Mouse (Mus musculus) adrenal gland, adult 2 months (tissue): ENCODE data around the gene Gm11168. TPM values are rescaled to one million over a fixed set of nuclear protein-coding genes. Genes with fewer than 3 reads are reported as not detected.
"Not testable (repeated sequence)": the region's sequence is repeated elsewhere in the genome, so short reads cannot be mapped to it uniquely, and the experiment has no call there.

ENCODE experiments used
- DNase-seq: peaks from one replicate; pipeline ENCODE4 v3.0.0; 2021
- long read RNA-seq: library from polyadenylated mRNA; stranded (forward); transcript quantifications from one replicate; pipeline ENCODE4 v2.0.0, GENCODE M21; 2021
- polyA plus RNA-seq: library from polyadenylated mRNA; depleted of rRNA; stranded (reverse); fragments of >200 nt; gene quantifications from 2 replicates; pipeline ENCODE4 v1.2.3, GENCODE M21; 2012; rRNA removed
- total RNA-seq, 2 experiments: library from RNA; stranded (reverse); gene quantifications; 2 replicates each; pipeline ENCODE4 v1.2.3; 2021

Gm11168 gene
- total RNA-seq (under 1 TPM in 1 of 2 experiments, not detected in 1; 0.78 TPM), polyA plus RNA-seq (not detected in 2 replicates)
- long read RNA-seq: 0 reads

DNA sequence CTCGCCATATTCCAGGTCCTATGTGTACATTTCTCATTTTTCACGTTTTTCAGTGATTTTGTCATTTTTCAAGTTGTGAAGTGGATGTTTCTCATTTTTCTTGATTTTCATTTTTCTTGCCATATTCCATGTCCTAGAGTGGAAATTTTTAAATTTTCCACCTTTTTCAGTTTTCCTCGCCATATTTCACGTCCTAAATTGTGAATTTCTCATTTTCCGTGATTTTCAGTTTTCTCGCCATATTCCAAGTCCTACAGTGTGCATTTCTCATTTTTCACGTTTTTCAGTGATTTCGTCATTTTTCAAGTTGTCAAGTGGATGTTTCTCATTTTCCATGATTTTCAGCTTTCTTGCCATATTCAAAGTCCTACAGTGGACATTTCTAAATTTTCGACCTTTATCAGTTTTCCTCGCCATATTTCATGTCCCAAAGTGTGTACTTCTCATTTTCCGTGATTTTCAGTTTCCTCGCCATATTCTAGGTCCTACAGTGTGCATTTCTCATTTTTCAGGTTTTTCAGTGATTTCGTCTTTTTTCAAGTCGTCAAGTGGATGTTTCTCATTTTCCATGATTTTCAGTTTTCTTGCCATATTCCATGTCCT lies at the start of gene Gm11168:
Gm11168 (plus strand) TSS at position 553 of the 603 bp plus-strand sequence.
- not testable (repeated sequence) for DNase-seq

DNA sequence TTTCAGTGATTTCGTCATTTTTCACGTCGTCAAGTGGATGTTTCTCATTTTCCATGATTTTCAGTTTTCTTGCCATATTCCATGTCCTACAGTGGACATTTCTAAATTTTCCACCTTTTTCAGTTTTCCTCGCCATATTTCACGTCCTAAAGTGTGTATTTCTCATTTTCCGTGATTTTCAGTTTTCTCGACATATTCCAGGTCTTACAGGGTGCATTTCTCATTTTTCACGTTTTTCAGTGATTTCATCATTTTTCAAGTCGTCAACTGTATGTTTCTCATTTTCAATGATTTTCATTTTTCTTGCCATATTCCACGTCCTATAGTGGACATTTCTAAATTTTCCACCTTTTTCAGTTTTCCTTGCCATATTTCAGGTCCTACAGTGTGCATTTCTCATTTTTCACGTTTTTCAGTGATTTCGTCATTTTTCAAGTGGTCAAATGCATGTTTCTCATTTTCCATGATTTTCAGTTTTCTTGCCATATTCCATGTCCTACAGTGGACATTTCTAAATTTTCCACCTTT lies 2.6 kb upstream of the Gm11168 start, which contains the start of gene Gm10722:
Gm10722 (plus strand) TSS at position 478 of the 528 bp plus-strand sequence.
- DNase-seq: peak; percentile 6

DNA sequence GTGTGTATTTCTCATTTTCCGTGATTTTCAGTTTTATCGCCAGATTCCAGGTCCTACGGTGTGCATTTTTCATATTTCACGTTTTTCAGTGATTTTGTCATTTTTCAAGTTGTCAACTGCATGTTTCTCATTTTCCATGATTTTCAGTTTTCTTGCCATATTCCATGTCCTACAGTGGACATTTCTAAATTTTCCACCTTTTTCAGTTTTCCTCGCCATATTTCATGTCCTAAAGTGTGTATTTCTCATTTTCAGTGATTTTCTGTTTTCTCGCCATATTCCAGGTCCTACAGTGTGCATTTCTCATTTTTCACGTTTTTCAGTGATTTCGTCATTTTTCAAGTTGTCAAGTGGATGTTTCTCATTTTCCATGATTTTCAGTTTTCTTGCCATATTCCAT lies 2.1 kb upstream of the Gm11168 start:
- DNase-seq: not testable (repeated sequence)

DNA sequence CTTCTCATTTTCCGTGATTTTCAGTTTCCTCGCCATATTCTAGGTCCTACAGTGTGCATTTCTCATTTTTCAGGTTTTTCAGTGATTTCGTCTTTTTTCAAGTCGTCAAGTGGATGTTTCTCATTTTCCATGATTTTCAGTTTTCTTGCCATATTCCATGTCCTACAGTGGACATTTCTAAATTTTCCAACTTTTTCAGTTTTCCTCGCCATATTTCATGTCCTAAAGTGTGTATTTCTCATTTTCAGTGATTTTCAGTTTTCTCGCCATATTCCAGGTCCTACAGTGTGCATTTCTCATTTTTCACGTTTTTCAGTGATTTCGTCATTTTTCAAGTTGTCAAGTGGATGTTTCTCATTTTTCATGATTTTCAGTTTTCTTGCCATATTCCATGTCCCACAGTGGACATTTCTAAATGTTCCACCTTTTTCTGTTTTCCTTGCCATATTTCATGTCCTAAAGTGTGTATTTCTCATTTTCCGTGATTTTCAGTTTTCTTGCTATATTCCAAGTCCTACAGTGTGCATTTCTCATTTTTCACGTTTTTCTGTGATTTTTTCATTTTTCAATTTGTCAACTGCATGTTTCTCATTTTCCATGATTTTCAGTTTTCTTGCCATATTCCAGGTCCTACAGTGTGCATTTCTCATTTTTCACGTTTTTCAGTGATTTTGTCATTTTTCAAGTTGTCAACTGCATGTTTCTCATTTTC lies 1.0 kb upstream of the Gm11168 start:
- peak; percentile 88 for DNase-seq

DNA sequence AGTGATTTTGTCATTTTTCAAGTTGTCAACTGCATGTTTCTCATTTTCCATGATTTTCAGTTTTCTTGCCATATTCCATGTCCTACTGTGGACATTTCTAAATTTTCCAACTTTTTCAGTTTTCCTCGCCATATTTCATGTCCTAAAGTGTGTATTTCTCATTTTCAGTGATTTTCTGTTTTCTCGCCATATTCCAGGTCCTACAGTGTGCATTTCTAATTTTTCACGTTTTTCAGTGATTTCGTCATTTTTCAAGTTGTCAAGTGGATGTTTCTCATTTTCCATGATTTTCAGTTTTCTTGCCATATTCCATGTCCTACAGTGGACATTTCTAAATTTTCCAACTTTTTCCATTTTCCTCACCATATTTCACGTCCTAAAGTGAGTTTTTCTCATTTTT lies 3.0 kb downstream of the Gm11168 start:
- not testable (repeated sequence) for DNase-seq

DNA sequence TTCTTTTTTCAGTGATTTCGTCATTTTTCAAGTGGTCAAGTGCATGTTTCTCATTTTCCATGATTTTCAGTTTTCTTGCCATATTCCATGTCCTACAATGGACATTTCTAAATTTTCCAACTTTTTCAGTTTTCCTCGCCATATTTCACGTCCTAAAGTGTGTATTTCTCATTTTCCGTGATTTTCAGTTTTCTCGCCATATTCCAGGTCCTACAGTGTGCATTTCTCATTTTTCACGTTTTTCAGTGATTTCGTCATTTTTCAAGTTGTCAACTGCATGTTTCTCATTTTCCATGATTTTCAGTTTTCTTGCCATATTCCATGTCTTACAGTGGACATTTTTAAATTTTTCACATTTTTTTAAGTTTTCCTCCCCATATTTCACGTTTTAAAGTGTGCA lies 3.5 kb downstream of the Gm11168 start:
- DNase-seq: peak; percentile 82

DNA sequence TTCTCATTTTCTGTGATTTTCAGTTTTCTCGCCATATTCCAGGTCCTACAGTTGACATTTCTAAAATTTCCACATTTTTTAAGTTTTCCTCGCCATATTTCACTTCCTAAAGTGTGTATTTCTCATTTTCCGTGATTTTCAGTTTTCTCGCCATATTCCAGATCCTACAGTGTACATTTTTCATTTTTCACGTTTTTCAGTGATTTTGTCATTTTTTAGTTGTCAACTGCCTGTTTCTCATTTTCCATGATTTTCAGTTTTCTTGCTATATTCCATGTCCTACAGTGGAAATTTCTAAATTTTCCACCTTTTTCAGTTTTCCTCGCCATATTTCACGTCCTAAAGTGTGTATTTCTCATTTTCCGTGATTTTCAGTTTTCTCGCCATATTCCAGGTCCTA lies 4.1 kb downstream of the Gm11168 start:
- DNase-seq: not testable (repeated sequence)

DNA sequence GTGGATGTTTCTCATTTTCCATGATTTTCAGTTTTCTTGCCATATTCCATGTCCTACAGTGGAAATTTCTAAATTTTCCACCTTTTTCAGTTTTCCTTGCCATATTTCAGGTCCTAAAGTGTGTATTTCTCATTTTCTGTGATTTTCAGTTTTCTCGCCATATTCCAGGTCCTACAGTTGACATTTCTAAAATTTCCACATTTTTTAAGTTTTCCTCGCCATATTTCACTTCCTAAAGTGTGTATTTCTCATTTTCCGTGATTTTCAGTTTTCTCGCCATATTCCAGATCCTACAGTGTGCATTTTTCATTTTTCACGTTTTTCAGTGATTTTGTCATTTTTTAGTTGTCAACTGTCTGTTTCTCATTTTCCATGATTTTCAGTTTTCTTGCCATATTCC lies 6.2 kb downstream of the Gm11168 start:
- DNase-seq: not testable (repeated sequence)

DNA sequence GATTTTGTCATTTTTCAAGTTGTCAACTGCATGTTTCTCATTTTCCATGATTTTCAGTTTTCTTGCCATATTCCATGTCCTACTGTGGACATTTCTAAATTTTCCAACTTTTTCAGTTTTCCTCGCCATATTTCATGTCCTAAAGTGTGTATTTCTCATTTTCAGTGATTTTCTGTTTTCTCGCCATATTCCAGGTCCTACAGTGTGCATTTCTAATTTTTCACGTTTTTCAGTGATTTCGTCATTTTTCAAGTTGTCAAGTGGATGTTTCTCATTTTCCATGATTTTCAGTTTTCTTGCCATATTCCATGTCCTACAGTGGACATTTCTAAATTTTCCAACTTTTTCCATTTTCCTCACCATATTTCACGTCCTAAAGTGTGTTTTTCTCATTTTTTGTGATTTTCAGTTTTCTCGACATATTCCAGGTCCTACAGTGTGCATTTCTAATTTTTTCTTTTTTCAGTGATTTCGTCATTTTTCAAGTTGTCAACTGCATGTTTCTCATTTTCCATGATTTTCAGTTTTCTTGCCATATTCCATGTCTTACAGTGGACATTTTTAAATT lies 9.0 kb downstream of the Gm11168 start:
- DNase-seq: not testable (repeated sequence)

DNA sequence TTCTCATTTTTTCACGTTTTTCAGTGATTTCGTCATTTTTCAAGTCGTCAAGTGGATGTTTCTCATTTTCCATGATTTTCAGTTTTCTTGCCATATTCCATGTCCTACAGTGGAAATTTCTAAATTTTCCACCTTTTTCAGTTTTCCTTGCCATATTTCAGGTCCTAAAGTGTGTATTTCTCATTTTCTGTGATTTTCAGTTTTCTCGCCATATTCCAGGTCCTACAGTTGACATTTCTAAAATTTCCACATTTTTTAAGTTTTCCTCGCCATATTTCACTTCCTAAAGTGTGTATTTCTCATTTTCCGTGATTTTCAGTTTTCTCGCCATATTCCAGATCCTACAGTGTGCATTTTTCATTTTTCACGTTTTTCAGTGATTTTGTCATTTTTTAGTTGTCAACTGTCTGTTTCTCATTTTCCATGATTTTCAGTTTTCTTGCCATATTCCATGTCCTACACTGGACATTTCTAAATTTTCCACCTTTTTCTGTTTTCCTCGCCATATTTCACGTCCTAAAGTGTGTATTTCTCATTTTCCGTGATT lies 9.7 kb downstream of the Gm11168 start, which contains the start of gene Gm10721:
Gm10721 (plus strand) TSS at position 408 of the 547 bp plus-strand sequence.
- not testable (repeated sequence) for DNase-seq

DNA sequence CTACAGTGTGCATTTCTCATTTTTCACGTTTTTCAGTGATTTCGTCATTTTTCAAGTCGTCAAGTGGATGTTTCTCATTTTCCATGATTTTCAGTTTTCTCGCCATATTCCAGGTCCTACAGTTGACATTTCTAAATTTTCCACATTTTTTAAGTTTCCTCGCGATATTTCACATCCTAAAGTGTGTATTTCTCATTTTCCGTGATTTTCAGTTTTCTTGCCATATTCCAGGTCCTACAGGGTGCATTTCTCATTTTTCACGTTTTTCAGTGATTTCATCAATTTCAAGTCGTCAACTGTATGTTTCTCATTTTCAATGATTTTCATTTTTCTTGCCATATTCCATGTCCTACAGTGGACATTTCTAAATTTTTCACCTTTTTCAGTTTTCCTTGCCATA lies 12.2 kb downstream of the Gm11168 start, which contains the start of gene Gm10720:
Gm10720 (plus strand) TSS at position 301 of the 400 bp plus-strand sequence.
- DNase-seq: not testable (repeated sequence)

DNA sequence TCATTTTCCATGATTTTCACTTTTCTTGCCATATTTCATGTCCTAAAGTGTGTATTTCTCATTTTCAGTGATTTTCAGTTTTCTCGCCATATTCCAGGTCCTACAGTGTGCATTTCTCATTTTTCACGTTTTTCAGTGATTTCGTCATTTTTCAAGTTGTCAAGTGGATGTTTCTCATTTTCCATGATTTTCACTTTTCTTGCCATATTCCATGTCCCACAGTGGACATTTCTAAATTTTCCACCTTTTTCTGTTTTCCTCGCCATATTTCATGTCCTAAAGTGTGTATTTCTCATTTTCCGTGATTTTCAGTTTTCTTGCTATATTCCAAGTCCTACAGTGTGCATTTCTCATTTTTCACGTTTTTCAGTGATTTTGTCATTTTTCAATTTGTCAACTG lies 12.8 kb downstream of the Gm11168 start:
- DNase-seq: not testable (repeated sequence)

DNA sequence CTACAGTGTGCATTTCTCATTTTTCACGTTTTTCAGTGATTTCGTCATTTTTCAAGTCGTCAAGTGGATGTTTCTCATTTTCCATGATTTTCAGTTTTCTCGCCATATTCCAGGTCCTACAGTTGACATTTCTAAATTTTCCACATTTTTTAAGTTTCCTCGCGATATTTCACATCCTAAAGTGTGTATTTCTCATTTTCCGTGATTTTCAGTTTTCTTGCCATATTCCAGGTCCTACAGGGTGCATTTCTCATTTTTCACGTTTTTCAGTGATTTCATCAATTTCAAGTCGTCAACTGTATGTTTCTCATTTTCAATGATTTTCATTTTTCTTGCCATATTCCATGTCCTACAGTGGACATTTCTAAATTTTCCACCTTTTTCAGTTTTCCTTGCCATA lies 14.0 kb downstream of the Gm11168 start, which contains the start of gene Gm10719:
Gm10719 (plus strand) TSS at position 301 of the 400 bp plus-strand sequence.
- DNase-seq: not testable (repeated sequence)

DNA sequence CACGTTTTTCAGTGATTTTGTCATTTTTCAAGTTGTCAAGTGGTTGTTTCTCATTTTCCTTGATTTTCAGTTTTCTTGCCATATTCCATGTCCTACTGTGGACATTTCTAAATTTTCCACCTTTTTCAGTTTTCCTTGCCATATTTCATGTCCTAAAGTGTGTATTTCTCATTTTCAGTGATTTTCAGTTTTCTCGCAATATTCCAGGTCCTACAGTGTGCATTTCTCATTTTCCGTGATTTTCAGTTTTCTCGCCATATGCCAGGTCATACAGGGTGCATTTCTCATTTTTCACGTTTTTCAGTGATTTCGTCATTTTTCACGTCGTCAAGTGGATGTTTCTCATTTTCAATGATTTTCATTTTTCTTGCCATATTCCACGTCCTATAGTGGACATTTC lies 15.8 kb downstream of the Gm11168 start:
- not testable (repeated sequence) for DNase-seq

DNA sequence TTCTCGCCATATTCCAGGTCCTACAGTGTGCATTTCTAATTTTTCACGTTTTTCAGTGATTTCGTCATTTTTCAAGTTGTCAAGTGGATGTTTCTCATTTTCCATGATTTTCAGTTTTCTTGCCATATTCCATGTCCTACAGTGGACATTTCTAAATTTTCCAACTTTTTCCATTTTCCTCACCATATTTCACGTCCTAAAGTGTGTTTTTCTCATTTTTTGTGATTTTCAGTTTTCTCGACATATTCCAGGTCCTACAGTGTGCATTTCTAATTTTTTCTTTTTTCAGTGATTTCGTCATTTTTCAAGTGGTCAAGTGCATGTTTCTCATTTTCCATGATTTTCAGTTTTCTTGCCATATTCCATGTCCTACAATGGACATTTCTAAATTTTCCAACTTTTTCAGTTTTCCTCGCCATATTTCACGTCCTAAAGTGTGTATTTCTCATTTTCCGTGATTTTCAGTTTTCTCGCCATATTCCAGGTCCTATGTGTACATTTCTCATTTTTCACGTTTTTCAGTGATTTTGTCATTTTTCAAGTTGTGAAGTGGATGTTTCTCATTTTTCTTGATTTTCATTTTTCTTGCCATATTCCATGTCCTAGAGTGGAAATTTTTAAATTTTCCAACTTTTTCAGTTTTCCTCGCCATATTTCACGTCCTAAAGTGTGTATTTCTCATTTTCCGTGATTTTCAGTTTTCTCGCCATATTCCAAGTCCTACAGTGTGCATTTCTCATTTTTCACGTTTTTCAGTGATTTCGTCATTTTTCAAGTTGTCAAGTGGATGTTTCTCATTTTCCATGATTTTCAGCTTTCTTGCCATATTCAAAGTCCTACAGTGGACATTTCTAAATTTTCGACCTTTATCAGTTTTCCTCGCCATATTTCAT lies 16.9 kb downstream of the Gm11168 start:
- DNase-seq: peak; percentile 15

DNA sequence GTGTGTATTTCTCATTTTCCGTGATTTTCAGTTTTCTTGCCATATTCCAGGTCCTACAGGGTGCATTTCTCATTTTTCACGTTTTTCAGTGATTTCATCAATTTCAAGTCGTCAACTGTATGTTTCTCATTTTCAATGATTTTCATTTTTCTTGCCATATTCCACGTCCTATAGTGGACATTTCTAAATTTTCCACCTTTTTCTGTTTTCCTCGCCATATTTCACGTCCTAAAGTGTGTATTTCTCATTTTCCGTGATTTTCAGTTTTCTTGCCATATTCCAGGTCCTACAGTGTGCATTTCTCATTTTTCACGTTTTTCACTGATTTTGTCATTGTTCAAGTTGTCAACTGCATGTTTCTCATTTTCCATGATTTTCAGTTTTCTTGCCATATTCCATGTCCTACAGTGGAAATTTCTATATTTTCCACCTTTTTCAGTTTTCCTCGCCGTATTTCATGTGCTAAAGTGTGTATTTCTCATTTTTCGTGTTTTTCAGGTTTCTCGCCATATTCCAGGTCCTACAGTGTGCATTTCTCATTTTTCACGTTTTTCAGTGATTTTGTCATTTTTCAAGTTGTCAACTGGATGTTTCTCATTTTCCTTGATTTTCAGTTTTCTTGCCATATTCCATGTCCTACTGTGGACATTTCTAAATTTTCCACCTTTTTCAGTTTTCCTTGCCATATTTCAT lies 19.3 kb downstream of the Gm11168 start:
- peak; percentile 34 for DNase-seq

DNA sequence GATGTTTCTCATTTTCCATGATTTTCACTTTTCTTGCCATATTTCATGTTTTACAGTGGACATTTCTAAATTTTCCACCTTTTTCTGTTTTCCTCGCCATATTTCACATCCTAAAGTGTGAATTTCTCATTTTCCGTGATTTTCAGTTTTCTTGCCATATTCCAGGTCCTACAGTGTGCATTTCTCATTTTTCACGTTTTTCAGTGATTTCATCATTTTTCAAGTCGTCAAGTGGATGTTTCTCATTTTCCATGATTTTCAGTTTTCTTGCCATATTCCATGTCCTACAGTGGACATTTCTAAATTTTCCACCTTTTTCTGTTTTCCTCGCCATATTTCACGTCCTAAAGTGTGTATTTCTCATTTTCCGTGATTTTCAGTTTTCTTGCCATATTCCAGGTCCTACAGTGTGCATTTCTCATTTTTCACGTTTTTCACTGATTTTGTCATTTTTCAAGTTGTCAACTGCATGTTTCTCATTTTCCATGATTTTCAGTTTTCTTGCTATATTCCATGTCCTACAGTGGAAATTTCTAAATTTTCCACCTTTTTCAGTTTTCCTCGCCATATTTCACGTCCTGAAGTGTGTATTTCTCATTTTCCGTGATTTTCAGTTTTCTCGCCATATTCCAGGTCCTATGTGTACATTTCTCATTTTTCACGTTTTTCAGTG lies 20.3 kb downstream of the Gm11168 start, which contains the start of gene Gm10718:
Gm10718 (plus strand) TSS at position 236 of the 673 bp plus-strand sequence.
- not testable (repeated sequence) for DNase-seq

DNA sequence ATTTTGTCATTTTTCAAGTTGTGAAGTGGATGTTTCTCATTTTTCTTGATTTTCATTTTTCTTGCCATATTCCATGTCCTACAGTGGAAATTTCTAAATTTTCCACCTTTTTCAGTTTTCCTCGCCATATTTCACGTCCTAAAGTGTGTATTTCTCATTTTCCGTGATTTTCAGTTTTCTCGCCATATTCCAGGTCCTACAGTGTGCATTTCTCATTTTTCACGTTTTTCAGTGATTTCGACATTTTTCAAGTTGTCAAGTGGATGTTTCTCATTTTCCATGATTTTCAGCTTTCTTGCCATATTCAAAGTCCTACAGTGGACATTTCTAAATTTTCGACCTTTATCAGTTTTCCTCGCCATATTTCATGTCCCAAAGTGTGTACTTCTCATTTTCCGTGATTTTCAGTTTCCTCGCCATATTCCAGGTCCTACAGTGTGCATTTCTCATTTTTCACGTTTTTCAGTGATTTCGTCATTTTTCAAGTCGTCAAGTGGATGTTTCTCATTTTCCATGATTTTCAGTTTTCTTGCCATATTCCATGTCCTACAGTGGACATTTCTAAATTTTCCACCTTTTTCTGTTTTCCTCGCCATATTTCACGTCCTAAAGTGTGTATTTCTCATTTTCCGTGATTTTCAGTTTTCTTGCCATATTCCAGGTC lies 21.0 kb downstream of the Gm11168 start:
- peak; percentile 58 for DNase-seq

DNA sequence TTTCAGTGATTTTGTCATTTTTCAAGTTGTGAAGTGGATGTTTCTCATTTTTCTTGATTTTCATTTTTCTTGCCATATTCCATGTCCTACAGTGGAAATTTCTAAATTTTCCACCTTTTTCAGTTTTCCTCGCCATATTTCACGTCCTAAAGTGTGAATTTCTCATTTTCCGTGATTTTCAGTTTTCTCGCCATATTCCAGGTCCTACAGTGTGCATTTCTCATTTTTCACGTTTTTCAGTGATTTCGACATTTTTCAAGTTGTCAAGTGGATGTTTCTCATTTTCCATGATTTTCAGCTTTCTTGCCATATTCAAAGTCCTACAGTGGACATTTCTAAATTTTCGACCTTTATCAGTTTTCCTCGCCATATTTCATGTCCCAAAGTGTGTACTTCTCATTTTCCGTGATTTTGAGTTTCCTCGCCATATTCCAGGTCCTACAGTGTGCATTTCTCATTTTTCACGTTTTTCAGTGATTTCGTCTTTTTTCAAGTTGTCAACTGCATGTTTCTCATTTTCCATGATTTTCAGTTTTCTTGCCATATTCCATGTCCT lies 21.8 kb downstream of the Gm11168 start, which contains the start of gene Gm10717:
Gm10717 (plus strand) TSS at position 506 of the 556 bp plus-strand sequence.
- DNase-seq: peak; percentile 3
